Mouse (Mus musculus): ENCODE results near the gene Eva1a. TPM values are rescaled to one million over a fixed set of nuclear protein-coding genes. Genes with fewer than 3 reads are reported as not detected.

Eva1a gene
- polyA plus RNA-seq, 1 experiment, result 34.3 TPM

DNA sequence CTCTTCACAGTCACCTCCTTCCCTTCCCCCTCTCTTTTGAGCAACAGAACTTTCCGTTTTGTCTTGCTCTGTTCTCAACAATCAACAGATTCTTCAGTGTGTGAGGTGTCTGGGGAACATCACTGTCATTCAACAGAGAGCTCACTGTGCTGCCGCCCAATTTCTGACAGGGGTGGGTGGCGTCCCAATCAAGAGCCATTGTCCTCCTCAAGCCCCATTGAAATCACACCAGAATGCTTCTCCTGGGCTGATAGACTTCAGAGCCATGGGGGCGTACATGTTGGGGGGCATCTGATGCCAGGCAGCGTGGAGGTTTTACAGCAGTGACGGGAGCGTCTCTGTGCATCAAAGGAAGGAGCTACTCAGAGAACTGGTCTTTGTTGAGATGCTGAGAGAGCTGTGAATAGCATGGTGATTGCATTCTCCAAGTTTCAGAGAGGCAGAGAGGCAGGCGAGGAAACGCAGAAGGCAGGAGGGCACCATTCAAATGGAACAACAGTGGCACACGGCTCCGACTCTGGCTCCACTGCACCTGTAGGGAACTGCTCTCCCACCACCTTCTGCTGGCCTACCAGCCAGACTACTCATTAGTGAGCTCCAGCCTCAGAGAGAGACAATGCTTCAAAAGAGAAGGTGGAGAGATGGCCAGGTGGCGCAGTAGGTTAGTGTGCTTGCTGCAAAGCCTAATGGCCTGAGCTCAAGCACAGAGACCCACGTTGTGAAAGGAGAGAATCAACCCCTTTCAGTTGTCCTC, 95.3 kb downstream of the Eva1a start:
- 81% methylated on average over 13 of the region's 13 CpGs for WGBS
- Histone ChIP-seq H3K4me3 (ENCODE audit: insufficient read depth, low read depth, low read length) (no peak overlapping the region), H3K27ac (ENCODE audit: insufficient read depth, low read depth, low read length) (no peak overlapping the region), H3K36me3 (ENCODE audit: control insufficient read depth, insufficient read depth, low read length) (no peaks in the 10 kb centered on the region), H3K27me3 (replicated peaks; ENCODE audit: control insufficient read depth, insufficient read depth, low read length) (no peaks in the 10 kb centered on the region), H3K4me1 (ENCODE audit: control insufficient read depth, insufficient read depth, low read length) (no peaks in the 10 kb centered on the region)
- TF ChIP-seq POLR2A (IDR thresholded peaks at IDR 0.05; ENCODE audit: low read depth, low read length), result no peak
- no peak for TF ChIP-seq CTCF (conservative IDR thresholded peaks at IDR 0.05; ENCODE audit: insufficient read depth, insufficient read length, low read depth, low read length)
- no peak for DNase-seq

Other genes with a start within 250 kb of the Eva1a start
- 1.5 TPM in 2 replicates for gene Gcfc2, start 117.4 kb upstream of the Eva1a start, polyA plus RNA-seq (2012; rRNA removed)
- gene Mrpl19, start 75.1 kb upstream of the Eva1a start, polyA plus RNA-seq (2012; rRNA removed), result 4.2 and 4.6 TPM in 2 replicates